Mouse (Mus musculus) adrenal gland, adult (tissue): Measurements from ENCODE around the gene Cnp.
A peak's percentile ranks its signal among the peaks of the same experiment; 100 is the strongest.

ENCODE experiments used
- DNase-seq, 2 experiments: peaks; one replicate each; pipeline ENCODE4 v3.0.0; 2022 to 2023; ENCODE audit warnings: low spot score in 1 of 2; ENCODE audit not compliant: inconsistent age in 2 of 2

The Cnp gene

GRCm38 (mm10) chr11:100550101-100550500 lies 24.6 kb upstream of the Cnp start:
- DNase-seq: peak in 1 of 2 experiments; percentile 31

GRCm38 (mm10) chr11:100552842-100553241 lies 21.9 kb upstream of the Cnp start:
- DNase-seq: peak in 1 of 2 experiments; percentile 65

GRCm38 (mm10) chr11:100555583-100555982 lies 19.1 kb upstream of the Cnp start:
- peak; percentile 78 to 93 for DNase-seq

- no peak for DNase-seq
Observed at GRCm38 (mm10) chr11:100557563-100557962, 17.1 kb upstream of the Cnp start.

- DNase-seq: peak; percentile 58 to 85
Observed at GRCm38 (mm10) chr11:100559476-100559875, 15.2 kb upstream of the Cnp start.

- peak in 1 of 2 experiments; percentile 84 for DNase-seq
Observed at GRCm38 (mm10) chr11:100561748-100562147, 13.0 kb upstream of the Cnp start.

- DNase-seq: no peak
Observed at GRCm38 (mm10) chr11:100564297-100564696, 10.4 kb upstream of the Cnp start.

GRCm38 (mm10) chr11:100564703-100565102 lies 10.0 kb upstream of the Cnp start:
- DNase-seq: no peak

- DNase-seq: no peak
Observed at GRCm38 (mm10) chr11:100567229-100567628, 7.5 kb upstream of the Cnp start.

GRCm38 (mm10) chr11:100567815-100568245 lies 6.9 kb upstream of the Cnp start:
- no peak for DNase-seq

- DNase-seq: no peak
Observed at GRCm38 (mm10) chr11:100568692-100569091, 6.0 kb upstream of the Cnp start.

- peak; percentile 89 to 94 for DNase-seq
Observed at GRCm38 (mm10) chr11:100569789-100570188, 4.9 kb upstream of the Cnp start.

- DNase-seq: peak; percentile 82 to 96
Observed at GRCm38 (mm10) chr11:100570430-100571201, 4.1 kb upstream of the Cnp start.

- peak; percentile 37 to 65 for DNase-seq
Observed at GRCm38 (mm10) chr11:100571202-100571567, 3.5 kb upstream of the Cnp start.

GRCm38 (mm10) chr11:100574188-100574587 lies 516 bp upstream of the Cnp start:
- no peak for DNase-seq

GRCm38 (mm10) chr11:100575484-100575855 lies 766 bp downstream of the Cnp start:
- peak in 1 of 2 experiments; percentile 37 for DNase-seq

GRCm38 (mm10) chr11:100576256-100576655 lies 1.6 kb downstream of the Cnp start:
- no peak for DNase-seq

- DNase-seq: peak in 1 of 2 experiments; percentile 44
Observed at GRCm38 (mm10) chr11:100577852-100578599, 3.3 kb downstream of the Cnp start.

GRCm38 (mm10) chr11:100579116-100579799 lies 4.6 kb downstream of the Cnp start:
- peak in 1 of 2 experiments; percentile 52 for DNase-seq

GRCm38 (mm10) chr11:100580275-100580674 lies 5.6 kb downstream of the Cnp start:
- DNase-seq: peak in 1 of 2 experiments; percentile 26

- DNase-seq: peak; percentile 62 to 79
Observed at GRCm38 (mm10) chr11:100581756-100582155, 7.1 kb downstream of the Cnp start.
